Mouse (Mus musculus): ENCODE data around the gene Slc29a1.

Gene Slc29a1

DNA sequence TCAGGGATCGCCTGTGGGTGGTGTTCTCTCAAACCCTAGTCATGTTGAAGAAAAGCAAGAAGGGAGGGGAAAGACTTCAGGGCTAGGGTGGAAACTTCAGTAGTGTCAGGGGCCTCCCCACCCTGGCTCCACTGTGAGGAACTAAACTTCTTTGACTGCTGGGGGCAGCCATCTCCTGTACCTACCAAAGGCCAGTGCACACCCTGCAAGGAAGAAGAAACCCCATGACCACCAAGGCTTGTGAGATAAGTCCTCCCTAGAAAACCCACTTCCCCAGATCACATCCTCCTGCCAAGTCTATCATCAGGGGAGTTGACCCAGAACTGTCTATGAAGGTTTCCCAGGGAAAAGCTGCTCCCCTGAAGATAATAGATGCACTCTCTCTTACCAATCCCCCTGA lies 45.0 kb downstream of the Slc29a1 start:
- in situ Hi-C loops (cut with MboI, MseI) = loop anchor here (5.0 to 25.0 kb wide), 2 partner anchors 77 to 1958 kb away; partner anchors contain the start of genes Ccnd3, Spats1 and Taf8

DNA sequence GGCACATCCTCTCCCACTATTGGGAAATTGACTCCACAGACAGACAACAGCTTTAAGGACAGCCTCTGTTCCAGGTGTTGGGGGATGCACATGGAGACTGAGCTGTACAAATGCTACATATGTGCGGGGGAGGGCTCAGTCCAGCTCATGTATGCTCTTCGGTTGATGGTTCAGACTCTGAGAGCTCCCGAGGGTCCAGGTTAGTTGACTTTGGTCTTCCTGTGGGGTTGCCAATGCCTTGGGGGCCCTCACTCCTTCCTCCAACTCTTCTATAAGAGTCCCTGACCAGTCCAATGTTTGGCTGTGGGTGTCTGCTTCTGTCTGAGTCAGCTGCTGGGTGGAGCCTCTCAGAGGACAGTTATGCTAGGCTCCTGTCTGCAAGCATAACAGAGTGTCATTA lies 46.3 kb downstream of the Slc29a1 start:
- in situ Hi-C loops (cut with MboI, MseI) = loop anchor here (5.0 to 25.0 kb wide), 2 partner anchors 76 to 1959 kb away; partner anchors contain the start of genes Ccnd3, Spats1 and Taf8

DNA sequence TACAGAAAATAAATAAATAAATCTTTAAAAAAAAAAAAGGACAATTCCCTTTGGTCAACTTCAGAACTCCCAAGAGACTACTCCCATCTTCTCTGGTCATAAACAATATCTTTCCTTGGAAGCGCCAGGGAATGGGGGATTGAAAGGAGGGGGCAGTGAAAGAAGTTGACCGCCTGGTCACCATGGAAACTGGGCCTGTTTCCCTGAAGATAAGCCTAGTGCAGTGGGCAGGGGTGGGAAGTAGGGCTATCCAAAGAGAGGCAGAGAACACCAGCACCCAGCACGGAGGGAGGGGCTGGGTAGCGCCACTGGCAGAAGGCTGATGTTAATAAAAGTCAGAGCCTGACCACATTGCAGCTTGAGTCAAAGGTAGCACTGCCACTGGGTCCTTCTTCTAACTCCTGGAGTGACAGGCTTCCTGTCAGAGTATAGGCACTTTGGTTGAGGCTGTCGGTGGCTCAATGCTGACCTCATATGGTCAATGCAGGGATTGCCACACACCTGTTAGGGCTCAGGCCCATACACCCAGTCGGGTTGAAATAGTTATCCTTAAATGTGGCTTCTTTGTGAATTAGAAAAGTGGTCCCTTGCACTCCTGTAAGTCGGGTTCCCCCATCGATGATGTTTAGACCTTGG lies 47.5 kb downstream of the Slc29a1 start:
- in situ Hi-C loops (cut with MboI, MseI) = loop anchor here (5.0 to 25.0 kb wide), 2 partner anchors 75 to 1960 kb away; partner anchors contain the start of genes Ccnd3, Spats1 and Taf8

- in situ Hi-C loops (cut with MboI, MseI) = loop anchor here (5.0 to 25.0 kb wide), 2 partner anchors 74 to 1961 kb away; partner anchors contain the start of genes Ccnd3, Spats1 and Taf8
Observed at GRCm38 (mm10) chr17:45551249-45551796, 48.1 kb downstream of the Slc29a1 start.

DNA sequence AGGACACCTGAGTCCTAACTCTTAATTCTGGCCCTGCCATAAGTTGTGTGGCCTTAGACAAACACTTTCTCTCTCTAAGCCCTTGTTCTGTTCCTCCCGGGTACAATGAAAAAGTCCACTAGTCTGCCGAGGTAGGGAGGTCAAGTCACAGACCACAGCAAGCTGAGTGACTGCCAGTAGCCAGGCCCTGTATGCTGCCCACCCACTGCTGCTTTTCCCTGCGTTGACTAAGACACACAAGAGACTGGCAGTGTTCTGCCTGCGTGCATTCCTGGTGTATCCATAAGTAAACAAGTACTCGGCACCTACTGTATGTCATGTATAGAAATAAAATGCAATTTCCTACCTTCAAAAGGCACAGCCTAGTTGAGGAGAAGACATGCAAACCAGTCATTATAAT lies 49.2 kb downstream of the Slc29a1 start:
- in situ Hi-C loops (cut with MboI, MseI) = loop anchor here (5.0 to 25.0 kb wide), 2 partner anchors 73 to 1962 kb away; partner anchors contain the start of genes Ccnd3, Spats1 and Taf8

DNA sequence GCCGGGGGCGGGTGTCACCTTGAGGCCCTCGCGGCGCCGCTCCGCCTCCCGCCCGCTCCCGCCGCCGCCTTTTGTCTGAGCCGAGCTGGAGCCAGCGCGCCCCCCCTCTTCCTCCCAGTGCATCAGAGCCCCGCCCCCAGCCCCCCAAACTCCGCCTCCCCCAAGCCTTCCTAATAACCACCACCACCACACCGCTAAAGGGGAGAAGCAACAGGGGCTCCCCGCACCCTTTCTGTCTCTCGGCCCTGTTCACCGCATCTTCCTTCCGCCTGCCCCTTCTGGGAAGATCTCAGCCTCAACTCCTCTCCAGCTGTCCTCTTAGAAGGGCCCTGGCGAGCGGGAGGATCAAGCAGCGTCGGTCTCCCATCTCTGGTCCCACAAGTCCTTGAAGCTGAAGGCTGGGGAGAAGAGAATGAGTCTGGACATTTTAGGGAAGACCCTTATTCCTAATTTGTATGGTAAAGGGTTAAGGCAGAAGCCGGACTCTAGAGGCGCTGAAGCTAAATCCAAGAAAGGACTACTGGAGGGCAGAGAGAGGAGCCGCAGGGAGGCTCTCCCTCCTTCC lies 49.7 kb downstream of the Slc29a1 start, which contains the start of gene Tmem151b:
Gene Tmem151b (minus strand): TSS at position 61 of the 565 bp plus-strand sequence.
- in situ Hi-C loops (cut with MboI, MseI) = loop anchor here (5.0 to 25.0 kb wide), 2 partner anchors 72 to 1963 kb away; partner anchors contain the start of genes Ccnd3, Spats1 and Taf8

- in situ Hi-C loops (cut with MboI, MseI) = no loop called here
Observed at GRCm38 (mm10) chr17:45548541-45549512, 50.6 kb downstream of the Slc29a1 start.

DNA sequence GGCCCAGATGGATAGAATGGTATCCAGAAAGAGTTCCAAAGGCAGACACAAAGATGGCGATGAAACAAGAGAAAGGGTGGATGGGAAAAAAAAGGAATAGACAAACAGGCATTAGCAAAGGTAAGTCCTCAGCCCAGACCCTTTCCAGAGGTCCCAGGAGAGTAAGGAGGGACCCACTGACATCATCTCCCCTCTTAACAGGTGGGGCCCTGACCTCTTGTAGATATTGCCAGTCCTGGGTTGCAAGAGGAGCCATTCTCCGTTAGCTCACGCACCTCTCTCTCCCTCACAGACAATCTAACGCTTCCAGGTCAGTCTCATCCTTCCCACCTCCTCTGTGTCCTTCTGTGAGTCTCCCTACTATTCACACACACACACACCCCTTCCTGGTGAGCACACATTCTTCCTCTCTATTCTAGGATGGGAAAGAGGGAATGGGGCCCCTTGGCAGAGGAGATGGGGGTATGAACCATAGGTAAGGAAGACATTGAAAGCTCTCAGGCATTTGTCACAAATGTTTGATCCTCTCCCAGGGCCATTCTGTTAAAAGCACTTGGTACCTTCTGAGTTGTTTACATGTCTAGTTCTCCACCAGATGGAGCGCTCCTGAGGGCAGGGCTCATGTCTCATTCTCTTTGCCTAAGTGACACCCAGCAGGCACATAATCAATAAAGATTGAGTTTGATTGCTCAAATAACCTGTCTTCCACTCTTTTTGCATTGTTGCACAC lies 51.8 kb downstream of the Slc29a1 start:
- in situ Hi-C loops (cut with MboI, MseI) = no loop called here

DNA sequence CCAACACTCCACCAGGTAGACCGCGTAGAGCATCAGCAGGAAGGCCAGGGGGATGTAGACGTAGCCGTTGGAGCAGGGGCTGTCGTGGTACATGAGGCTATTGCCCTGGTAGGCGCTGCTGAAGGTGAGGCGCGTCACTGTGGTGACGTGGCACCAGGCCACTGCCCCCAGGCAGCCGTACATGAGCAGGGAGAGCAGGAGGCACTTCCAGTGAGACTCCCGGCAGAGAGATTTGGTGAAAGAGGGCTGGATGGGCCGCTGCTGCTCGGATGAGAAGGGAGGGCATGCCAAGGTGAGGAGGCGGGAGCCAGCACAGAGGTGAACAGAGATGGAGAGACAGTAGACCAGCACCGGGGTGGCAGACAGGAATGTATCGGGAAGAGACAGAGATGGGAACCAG lies 52.5 kb downstream of the Slc29a1 start:
- in situ Hi-C loops (cut with MboI, MseI) = no loop called here

DNA sequence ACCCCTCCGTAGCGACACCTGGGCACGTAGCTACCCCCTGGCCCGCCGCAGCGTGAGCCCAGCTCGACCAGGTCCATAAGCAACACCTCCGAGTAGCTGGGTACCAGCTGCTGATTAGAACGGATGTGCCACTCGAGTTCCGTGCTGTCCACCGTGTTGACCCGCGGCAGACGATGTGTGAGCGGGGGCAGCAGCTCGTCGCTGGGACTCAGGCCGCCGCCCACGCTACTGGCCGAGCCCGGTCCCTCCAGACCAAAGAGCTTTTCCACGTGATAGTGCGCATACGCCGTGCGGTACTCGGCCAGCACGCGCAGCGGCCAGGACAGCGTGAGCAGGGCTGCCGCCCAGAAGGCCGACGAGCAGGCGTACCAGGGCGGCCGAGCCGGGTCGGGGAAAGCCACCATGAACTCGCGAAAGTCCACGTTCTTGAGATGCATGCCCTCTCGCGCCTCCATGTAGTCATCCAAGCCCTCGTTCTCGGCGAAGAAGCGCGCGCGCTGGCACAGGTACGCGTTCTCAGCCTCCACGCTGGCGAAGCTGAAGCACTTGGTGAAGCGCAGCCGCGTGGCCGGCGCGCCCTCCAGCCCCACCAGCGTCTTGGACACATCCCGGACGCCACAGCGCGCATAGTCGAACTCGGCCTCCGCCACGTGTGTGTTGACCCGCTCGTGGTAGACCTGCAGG lies 54.0 kb downstream of the Slc29a1 start:
- in situ Hi-C loops (cut with MboI, MseI) = no loop called here

GRCm38 (mm10) chr17:45544873-45545277 lies 54.5 kb downstream of the Slc29a1 start:
- in situ Hi-C loops (cut with MboI, MseI) = no loop called here

DNA sequence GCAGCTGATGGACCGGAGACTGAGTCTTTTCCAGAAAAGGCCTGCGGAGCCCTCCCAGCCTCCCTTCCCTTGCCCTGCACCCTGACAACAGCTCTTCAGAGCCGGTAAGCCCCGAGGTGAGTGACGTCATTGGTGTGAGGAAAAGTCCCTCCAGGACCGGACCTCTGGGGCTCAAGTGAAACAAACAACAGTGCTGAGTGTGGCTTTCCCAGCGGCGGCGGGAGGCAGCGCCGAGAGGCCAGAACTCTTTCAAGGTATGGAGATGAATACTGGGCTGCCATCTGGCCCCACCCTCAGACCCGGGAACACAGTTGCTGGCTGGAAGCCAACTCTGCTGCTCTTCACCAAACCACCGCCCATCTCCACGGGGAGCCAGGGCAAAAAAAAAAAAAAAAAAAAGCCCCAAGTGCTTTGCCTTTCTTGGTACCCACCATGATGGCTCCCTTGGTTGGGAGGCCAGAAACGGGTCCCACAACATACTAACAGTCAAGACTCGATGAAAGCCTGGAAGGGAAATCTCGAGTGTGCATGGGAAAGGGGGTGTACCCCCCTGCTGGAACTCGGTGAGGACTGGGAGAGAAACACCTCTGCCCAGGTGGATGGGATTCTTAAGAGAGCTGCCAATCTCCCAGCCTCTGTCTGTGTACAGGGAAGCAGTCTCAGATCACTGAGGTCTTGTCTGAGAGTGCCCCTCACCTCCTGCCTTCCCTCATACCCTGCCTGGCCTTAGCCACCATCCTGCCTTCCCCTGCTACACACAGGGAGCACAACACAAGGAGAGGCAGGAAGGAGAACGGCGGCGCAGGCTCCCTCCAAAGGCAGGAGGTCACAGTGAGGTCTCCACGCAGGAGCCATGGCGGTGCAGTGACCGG lies 55.2 kb downstream of the Slc29a1 start:
- in situ Hi-C loops (cut with MboI, MseI) = no loop called here

- in situ Hi-C loops (cut with MboI, MseI) = no loop called here
Observed at GRCm38 (mm10) chr17:45543115-45543514, 56.3 kb downstream of the Slc29a1 start.

GRCm38 (mm10) chr17:45542705-45543104 lies 56.7 kb downstream of the Slc29a1 start:
- in situ Hi-C loops (cut with MboI, MseI) = no loop called here

- in situ Hi-C loops (cut with MboI, MseI) = no loop called here
Observed at GRCm38 (mm10) chr17:45542129-45542528, 57.3 kb downstream of the Slc29a1 start.

GRCm38 (mm10) chr17:45539664-45540063 lies 59.7 kb downstream of the Slc29a1 start:
- in situ Hi-C loops (cut with MboI, MseI) = no loop called here

GRCm38 (mm10) chr17:45538394-45538793 lies 61.0 kb downstream of the Slc29a1 start:
- in situ Hi-C loops (cut with MboI, MseI) = no loop called here

- in situ Hi-C loops (cut with MboI, MseI) = no loop called here
Observed at GRCm38 (mm10) chr17:45536264-45536663, 63.1 kb downstream of the Slc29a1 start.
